Comparison of ENCODE assay signal across 19 mouse cellular contexts in genomic region chr9:35124678-35124955, GRCm38 (mm10). TPM values are rescaled to one million over a fixed set of nuclear protein-coding genes. Genes with fewer than 3 reads are reported as not detected.
DNase-seq lines count a peak whose midpoint lies in the region; ATAC-seq and TF ChIP-seq lines count a peak whose summit lies in the region.
"Had no signal": no experiment of that assay in that cellular context is flagged by ENCODE, and none has a peak within 500 bp of the region (broad histone marks: within the 10 kb centered on the region; RNA-seq: fewer than 3 reads in every experiment).

No protein-coding gene starts in this region.

- H3K27ac ChIP-seq in heart, embryonic 10.5 days = 0 out of 2 replicates have a peak overlapping the region, but pooled peaks have one; percentile 19
- H3K27ac ChIP-seq in spleen, adult 2 months (ENCODE audit: insufficient read depth, low read length) = peak overlapping the region; percentile 90
- H3K27ac ChIP-seq in liver, embryonic 13.5 days = peak overlapping the region; percentile 97
- H3K27ac ChIP-seq: forebrain, embryonic 12.5 days; hindbrain, embryonic 13.5 days; kidney, postnatal 0 days; limb, embryonic 15.5 days; midbrain, embryonic 15.5 days; neural tube, embryonic 13.5 days had no signal

- no peak for ATAC-seq in liver, embryonic 13.5 days (ENCODE audit: low read depth)
- ATAC-seq: midbrain, embryonic 15.5 days had no signal

- no peak for DNase-seq in heart, embryonic 10.5 days (ENCODE audit: low spot score)
- no peak for DNase-seq in heart, adult 9 months (ENCODE audit: low spot score in 2 of 2)
- no peak for DNase-seq in spleen, adult 2 months (ENCODE audit: low read depth in 1 of 2, low spot score in 2 of 2)
- DNase-seq in spleen, postnatal 10 days (ENCODE audit: low spot score in 2 of 2) = no peak
- no peak for DNase-seq in liver, embryonic 13.5 days
- no peak for DNase-seq in kidney, adult 11 months
- no peak for DNase-seq in neural tube, embryonic 10.5 days (ENCODE audit: extremely low spot score, low spot score)
- DNase-seq: cerebellum, adult 18-20 months; cerebellum, postnatal 14 days; kidney, adult 18-20 months; left cerebral cortex, postnatal 4 days; retina, postnatal 1 day; right cerebral cortex, postnatal 4 days had no signal

- WGBS in heart, embryonic 10.5 days = 91% methylated on average over 8 of the region's 8 CpGs
- WGBS in spleen, adult 2 months = 90% methylated on average over 8 of the region's 8 CpGs
- WGBS in liver, embryonic 13.5 days (ENCODE audit: insufficient replicate concordance) = 75% methylated on average over 8 of the region's 8 CpGs

- peaks cover 30% of the 10 kb centered on the region for H3K4me1 ChIP-seq in heart, embryonic 10.5 days
- peaks cover 32% of the 10 kb centered on the region for H3K4me1 ChIP-seq in spleen, adult 2 months (ENCODE audit: control insufficient read depth, insufficient read depth, insufficient read length)
- peaks cover 89% of the 10 kb centered on the region for H3K4me1 ChIP-seq in liver, embryonic 13.5 days (replicated peaks)
- H3K4me1 ChIP-seq: forebrain, embryonic 12.5 days; hindbrain, embryonic 13.5 days; midbrain, embryonic 15.5 days had no signal

- no peaks in the 10 kb centered on the region for H3K27me3 ChIP-seq in heart, embryonic 10.5 days (ENCODE audit: insufficient read depth, poor library complexity, severe bottlenecking)
- H3K27me3 ChIP-seq in spleen, adult 2 months (ENCODE audit: control insufficient read depth, insufficient read depth, low read length) = no peaks in the 10 kb centered on the region
- H3K27me3 ChIP-seq in liver, embryonic 13.5 days = no peaks in the 10 kb centered on the region
- H3K27me3 ChIP-seq: forebrain, embryonic 12.5 days; hindbrain, embryonic 13.5 days; limb, embryonic 15.5 days; midbrain, embryonic 15.5 days; neural tube, embryonic 13.5 days had no signal

- H3K4me2 ChIP-seq in liver, embryonic 13.5 days = no peak overlapping the region; the same call in 1 of the 2 replicates
- H3K4me2 ChIP-seq: forebrain, embryonic 12.5 days; hindbrain, embryonic 13.5 days; limb, embryonic 15.5 days; midbrain, embryonic 15.5 days; neural tube, embryonic 13.5 days had no signal

- H3K9ac ChIP-seq in liver, embryonic 13.5 days = peak overlapping the region; percentile 68
- H3K9ac ChIP-seq: forebrain, embryonic 12.5 days; hindbrain, embryonic 13.5 days; limb, embryonic 15.5 days; midbrain, embryonic 15.5 days; neural tube, embryonic 13.5 days had no signal

- H3K4me3 ChIP-seq in heart, embryonic 10.5 days = no peak overlapping the region
- H3K4me3 ChIP-seq in spleen, adult 2 months (ENCODE audit: extremely low read depth, insufficient read depth, insufficient read length) = no peak overlapping the region
- H3K4me3 ChIP-seq in liver, embryonic 13.5 days (replicated peaks) = no peak overlapping the region
- H3K4me3 ChIP-seq: forebrain, embryonic 12.5 days; hindbrain, embryonic 13.5 days; limb, embryonic 15.5 days; midbrain, embryonic 15.5 days; neural tube, embryonic 13.5 days had no signal

- no peaks in the 10 kb centered on the region for H3K9me3 ChIP-seq in heart, embryonic 10.5 days
- H3K9me3 ChIP-seq in liver, embryonic 13.5 days (replicated peaks) = no peaks in the 10 kb centered on the region
- H3K9me3 ChIP-seq: forebrain, embryonic 12.5 days; hindbrain, embryonic 13.5 days; limb, embryonic 15.5 days; midbrain, embryonic 15.5 days; neural tube, embryonic 13.5 days had no signal

- no peak for TF ChIP-seq POLR2A in spleen, adult 2 months (IDR thresholded peaks at IDR 0.05; ENCODE audit: low read depth, low read length)

- peaks cover 33% of the 10 kb centered on the region for H3K36me3 ChIP-seq in heart, embryonic 10.5 days
- H3K36me3 ChIP-seq in spleen, adult 2 months (ENCODE audit: control insufficient read depth, insufficient read depth, low read length) = peaks cover 5% of the 10 kb centered on the region
- peaks cover 76% of the 10 kb centered on the region for H3K36me3 ChIP-seq in liver, embryonic 13.5 days

- no peak for TF ChIP-seq CTCF in spleen, adult 2 months (IDR thresholded peaks at IDR 0.05; ENCODE audit: extremely low read depth, insufficient read depth, insufficient read length, insufficient replicate concordance)

RNA-seq across cellular contexts. Expression of gene St3gal4, which starts 5.5 kb away (rescaled TPM):
- polyA plus RNA-seq in heart, embryonic 10.5 days (2016; fragmentation: Nextera tagmentation; extraction: Ambion mirVana) = 16.0 and 18.4 TPM in 2 replicates
- polyA plus RNA-seq in spleen, adult 2 months (2012; rRNA removed) = 10.3 and 11.6 TPM in 2 replicates
- 24.1 and 26.1 TPM in 2 replicates for polyA plus RNA-seq in liver, embryonic 13.5 days (2015; fragmentation: Nextera tagmentation; extraction: Ambion mirVana)

RNA-seq across cellular contexts. Expression of gene Dcps, which starts 51.2 kb away (rescaled TPM):
- polyA plus RNA-seq in heart, embryonic 10.5 days (2016; fragmentation: Nextera tagmentation; extraction: Ambion mirVana) = 74.8 and 81.9 TPM in 2 replicates
- 27.0 and 36.0 TPM in 2 replicates for polyA plus RNA-seq in spleen, adult 2 months (2012; rRNA removed)
- polyA plus RNA-seq in liver, embryonic 13.5 days (2015; fragmentation: Nextera tagmentation; extraction: Ambion mirVana) = 58.6 and 62.9 TPM in 2 replicates

Comparison
In these comparisons a context has a peak if more than half of its experiments do, and no peak if none do; other contexts are left out.
1. H3K27ac ChIP-seq: peak in every context shown above with its lines; median percentile 97 in liver, embryonic 13.5 days; 90 in spleen, adult 2 months; 19 in heart, embryonic 10.5 days.